Mouse (Mus musculus): ENCODE data around the gene Ctsz. TPM values are rescaled to one million over a fixed set of nuclear protein-coding genes. Genes with fewer than 3 reads are reported as not detected.

The Ctsz gene
- total RNA-seq, 2 experiments from 2014 or later, result 35.9 to 46.1 TPM

DNA sequence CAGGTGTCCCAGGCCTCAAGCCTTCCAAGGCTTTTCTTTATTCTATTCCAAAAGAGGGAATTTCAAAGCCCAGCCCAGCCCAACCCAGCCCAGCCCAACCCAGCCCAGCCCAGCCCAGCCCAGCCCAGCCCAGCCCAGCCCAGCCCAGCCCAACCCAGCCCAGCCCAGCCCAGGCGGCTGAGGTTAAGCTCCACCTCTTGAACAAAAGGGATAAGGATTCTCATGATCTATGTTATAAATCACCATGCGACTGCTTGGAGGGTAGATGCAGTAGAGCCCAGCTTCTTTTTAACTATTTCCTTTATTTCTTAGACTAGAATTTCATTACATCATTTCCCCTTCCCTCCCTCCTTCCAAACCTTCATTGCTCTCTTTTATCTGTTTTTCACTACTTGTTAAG lies 28.6 kb downstream of the Ctsz start:
- no peak for DNase-seq
- intact Hi-C loops (cut with DNase I; ENCODE audit: low total_unique reads), result no loop called here

DNA sequence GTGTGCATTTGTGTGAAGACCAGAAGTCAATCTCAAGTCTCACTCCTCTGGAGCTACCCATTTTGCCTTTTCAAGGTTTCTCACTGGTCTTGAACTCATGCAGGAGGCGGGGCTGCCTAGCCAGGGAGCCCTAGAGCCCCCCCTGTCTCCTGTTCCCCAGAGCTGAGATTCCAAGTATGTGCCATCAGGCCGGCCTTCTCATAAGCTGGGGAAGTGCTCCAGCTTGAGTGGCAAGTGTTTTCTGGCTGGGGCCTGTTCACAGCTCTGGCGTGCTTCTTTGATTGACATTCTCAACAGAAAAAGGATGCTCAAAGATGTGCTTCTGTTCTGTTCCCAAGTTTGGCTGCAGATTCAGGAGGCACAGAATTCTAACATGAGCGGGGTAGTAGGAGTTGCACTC lies 38.4 kb downstream of the Ctsz start:
- intact Hi-C loops (cut with DNase I; ENCODE audit: low total_unique reads), result no loop called here
- DNase-seq, result no peak

- intact Hi-C loops (cut with DNase I; ENCODE audit: low total_unique reads), result no loop called here
- DNase-seq, result no peak
Measured at GRCm38 (mm10) chr2:174397881-174398280, 41.0 kb downstream of the Ctsz start.

GRCm38 (mm10) chr2:174397065-174397464 lies 41.8 kb downstream of the Ctsz start:
- intact Hi-C loops (cut with DNase I; ENCODE audit: low total_unique reads), result no loop called here
- no peak for DNase-seq

DNA sequence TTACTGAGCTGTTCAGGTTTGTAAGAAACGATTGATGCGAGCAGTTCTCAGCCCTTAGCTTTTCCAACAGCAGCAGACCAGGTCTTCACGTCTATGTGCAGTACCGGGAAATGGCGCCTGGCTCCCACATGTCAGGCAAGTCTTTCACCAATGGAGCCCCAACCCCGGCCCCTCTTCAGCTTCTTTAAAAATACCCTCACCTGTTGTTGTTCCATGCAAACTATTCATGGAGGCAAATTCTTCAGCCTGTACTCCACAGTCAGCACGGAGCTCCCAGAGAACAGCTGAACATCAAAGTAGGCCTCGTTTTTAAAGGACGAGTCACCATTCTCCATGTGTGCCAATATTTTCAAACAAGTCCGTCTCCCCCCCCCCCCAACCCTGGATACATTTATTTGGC lies 42.2 kb downstream of the Ctsz start:
- no peak for DNase-seq
- intact Hi-C loops (cut with DNase I; ENCODE audit: low total_unique reads), result no loop called here

- no peak for DNase-seq
- intact Hi-C loops (cut with DNase I; ENCODE audit: low total_unique reads), result no loop called here
Measured at GRCm38 (mm10) chr2:174393383-174393782, 45.5 kb downstream of the Ctsz start.

GRCm38 (mm10) chr2:174392554-174392953 lies 46.3 kb downstream of the Ctsz start:
- DNase-seq, result no peak
- intact Hi-C loops (cut with DNase I; ENCODE audit: low total_unique reads), result no loop called here

- no peak for DNase-seq
- intact Hi-C loops (cut with DNase I; ENCODE audit: low total_unique reads), result no loop called here
Measured at GRCm38 (mm10) chr2:174391936-174392335, 46.9 kb downstream of the Ctsz start.

DNA sequence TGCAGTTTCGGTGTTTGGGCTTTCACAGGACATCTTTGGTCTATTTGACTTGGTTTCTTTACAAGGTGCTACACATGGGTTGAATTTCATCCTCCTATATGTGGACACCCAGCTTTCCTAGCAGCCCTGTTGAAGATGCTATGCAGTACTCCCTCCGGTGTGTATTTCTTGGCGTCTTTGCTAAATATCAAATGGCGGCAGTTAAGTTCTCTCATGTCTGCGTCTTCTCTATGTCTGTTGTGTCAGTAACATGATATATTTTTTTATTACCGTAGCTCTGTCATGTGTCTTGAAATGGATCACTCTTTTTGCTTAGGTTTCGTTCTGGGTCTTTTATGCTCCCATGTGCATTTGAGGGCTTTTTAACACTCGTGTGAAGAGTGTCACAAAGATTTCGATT lies 57.8 kb downstream of the Ctsz start:
- no peak for DNase-seq
- intact Hi-C loops (cut with DNase I; ENCODE audit: low total_unique reads), result no loop called here

Other genes with a start within 250 kb of the Ctsz start
- gene Gnas, start 154.7 kb downstream of the Ctsz start, total RNA-seq (2021), result 1,000 to 10,000 TPM; 1,660 to 1,705 TPM
- 1 to 10 TPM; 3.1 to 3.2 TPM for gene Gm20721, start 92.3 kb downstream of the Ctsz start, total RNA-seq (2021)
- gene Nelfcd, start 23.2 kb downstream of the Ctsz start, total RNA-seq (2021), result 10 to 100 TPM; 28.5 to 29.4 TPM
- under 1 TPM in 1 of 2 experiments, not detected in 1; 0.14 TPM for gene Tubb1, start 11.7 kb upstream of the Ctsz start, total RNA-seq (2021)
- gene Atp5e, start 25.1 kb upstream of the Ctsz start, total RNA-seq (2021), result 1,000 to 10,000 TPM; 1,038 to 1,188 TPM
- gene Prelid3b, start 34.0 kb upstream of the Ctsz start, total RNA-seq (2021), result 10 to 100 TPM; 54.1 to 62.6 TPM
- gene Zfp831, start 204.5 kb upstream of the Ctsz start, total RNA-seq (2021), result under 1 TPM in 1 of 2 experiments, not detected in 1; 0.02 TPM